Mouse (Mus musculus) lung, postnatal 10 days (tissue): ENCODE measurements around the gene Lin54.
"Not testable (repeated sequence)": the region's sequence is repeated elsewhere in the genome, so short reads cannot be mapped to it uniquely, and the experiment has no call there.

Source experiments
- DNase-seq: peaks from one replicate; pipeline ENCODE4 v3.0.0; 2021

Gene Lin54

GRCm38 (mm10) chr5:100487120-100487519 lies 13.3 kb downstream of the Lin54 start:
- no peak for DNase-seq

GRCm38 (mm10) chr5:100483569-100483968 lies 16.9 kb downstream of the Lin54 start:
- DNase-seq = no peak

- DNase-seq = no peak
Observed at GRCm38 (mm10) chr5:100477604-100478003, 22.8 kb downstream of the Lin54 start.

- DNase-seq = no peak
Observed at GRCm38 (mm10) chr5:100476328-100476727, 24.1 kb downstream of the Lin54 start.

GRCm38 (mm10) chr5:100467336-100467735 lies 33.1 kb downstream of the Lin54 start:
- no peak for DNase-seq

- DNase-seq = no peak
Observed at GRCm38 (mm10) chr5:100466624-100467023, 33.8 kb downstream of the Lin54 start.

- DNase-seq = no peak
Observed at GRCm38 (mm10) chr5:100462374-100462773, 38.1 kb downstream of the Lin54 start.

GRCm38 (mm10) chr5:100461526-100461925 lies 38.9 kb downstream of the Lin54 start:
- DNase-seq = no peak

GRCm38 (mm10) chr5:100459468-100459867 lies 41.0 kb downstream of the Lin54 start:
- no peak for DNase-seq

GRCm38 (mm10) chr5:100451871-100452270 lies 48.6 kb downstream of the Lin54 start:
- no peak for DNase-seq

- DNase-seq = no peak
Observed at GRCm38 (mm10) chr5:100438796-100439195, 61.6 kb downstream of the Lin54 start.

GRCm38 (mm10) chr5:100437917-100438316 lies 62.5 kb downstream of the Lin54 start:
- DNase-seq = no peak

- DNase-seq = no peak
Observed at GRCm38 (mm10) chr5:100437086-100437485, 63.4 kb downstream of the Lin54 start.

GRCm38 (mm10) chr5:100430966-100431365 lies 69.5 kb downstream of the Lin54 start:
- DNase-seq = no peak

- no peak for DNase-seq
Observed at GRCm38 (mm10) chr5:100430076-100430390, 70.4 kb downstream of the Lin54 start.

- DNase-seq = peak; percentile 96
Observed at GRCm38 (mm10) chr5:100429344-100430075, 70.9 kb downstream of the Lin54 start.

GRCm38 (mm10) chr5:100428734-100429343 lies 71.6 kb downstream of the Lin54 start:
- no peak for DNase-seq

- no peak for DNase-seq
Observed at GRCm38 (mm10) chr5:100428031-100428733, 72.3 kb downstream of the Lin54 start.

- DNase-seq = no peak
Observed at GRCm38 (mm10) chr5:100427276-100427675, 73.2 kb downstream of the Lin54 start.

- not testable (repeated sequence) for DNase-seq
Observed at GRCm38 (mm10) chr5:100425823-100426222, 74.6 kb downstream of the Lin54 start.

- DNase-seq = no peak
Observed at GRCm38 (mm10) chr5:100424252-100424651, 76.2 kb downstream of the Lin54 start.

GRCm38 (mm10) chr5:100423626-100424025 lies 76.8 kb downstream of the Lin54 start:
- no peak for DNase-seq

- no peak for DNase-seq
Observed at GRCm38 (mm10) chr5:100418861-100419260, 81.6 kb downstream of the Lin54 start.

- no peak for DNase-seq
Observed at GRCm38 (mm10) chr5:100418077-100418476, 82.4 kb downstream of the Lin54 start.
